Mouse (Mus musculus) gastrocnemius, postnatal 36 days (tissue): ENCODE measurements around the gene Lclat1. TPM values are rescaled to one million over a fixed set of nuclear protein-coding genes. Genes with fewer than 3 reads are reported as not detected.
A peak's percentile ranks its signal among the peaks of the same experiment; 100 is the strongest.
"Not testable (repeated sequence)": the region's sequence is repeated elsewhere in the genome, so short reads cannot be mapped to it uniquely, and the experiment has no call there.

Source experiments
- DNase-seq, 2 experiments: peaks; one replicate each; pipeline ENCODE4 v3.0.0; 2022
- intact Hi-C: fragments of 180-260 bp; cut with DNase I; formaldehyde crosslinking; loops from one replicate; pipeline ENCODE4 v1.15.1; 2025
- total RNA-seq, 2 experiments: library from RNA; stranded (reverse); gene quantifications; 2 replicates each; pipeline ENCODE4 v1.2.3; 2021

Lclat1 gene
- total RNA-seq, 2 experiments from 2014 or later, result 15.9 to 17.0 TPM

DNA sequence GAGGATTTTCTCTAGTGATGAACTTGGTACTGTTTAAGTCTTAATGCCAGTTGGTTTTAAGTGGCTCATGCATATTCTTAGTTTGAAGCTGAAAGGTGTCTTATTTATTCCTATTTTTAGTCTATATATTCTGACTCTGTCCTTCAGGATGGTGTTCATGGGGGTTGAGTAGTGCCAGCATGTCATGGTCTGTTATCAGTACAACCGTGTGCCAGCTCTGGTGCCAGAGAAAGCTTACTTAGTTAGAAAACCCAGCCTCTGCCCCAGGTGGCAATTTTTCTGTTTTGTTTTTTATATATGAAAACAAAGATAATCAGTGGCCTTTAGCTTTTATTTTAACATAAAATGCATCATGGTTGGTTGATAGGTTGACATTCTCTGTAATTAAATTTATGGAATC lies 126.2 kb downstream of the Lclat1 start:
- intact Hi-C loops, result no loop called here

DNA sequence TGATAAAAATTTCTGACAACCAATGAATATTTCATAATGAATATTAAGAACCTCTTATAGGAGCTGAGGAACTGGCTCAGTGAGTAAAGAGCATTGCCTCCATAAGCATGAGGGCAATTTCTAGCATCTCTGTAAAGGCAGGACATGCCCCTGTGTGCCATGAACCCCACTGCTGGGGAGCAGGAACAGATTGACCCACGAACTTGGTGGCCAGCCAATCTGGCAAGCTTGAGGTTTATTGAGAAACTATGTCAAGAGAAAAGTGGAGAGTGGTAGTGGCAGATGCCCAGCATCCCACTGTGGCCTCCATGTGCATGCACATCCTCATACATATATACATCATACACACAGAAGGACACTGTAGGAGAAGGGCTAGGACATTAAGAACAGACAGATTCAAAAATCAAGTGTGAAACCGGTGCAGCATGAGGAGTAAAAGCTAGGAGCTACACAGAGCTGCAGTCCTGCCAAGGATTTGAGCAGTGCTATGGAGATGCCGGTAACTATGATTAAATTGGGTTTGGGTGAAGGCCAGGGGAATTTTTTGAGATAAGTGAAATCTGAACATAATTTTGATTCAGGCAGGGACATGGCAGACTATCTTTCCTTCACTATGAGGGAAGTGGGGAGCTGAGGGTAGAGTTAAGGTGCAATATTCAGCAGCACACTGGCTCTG lies 129.5 kb downstream of the Lclat1 start:
- intact Hi-C loops, result no loop called here
- DNase-seq, result no peak

More for the DNA sequence above, 126.2 kb downstream of the Lclat1 start:
- no peak for DNase-seq

GRCm38 (mm10) chr17:73238501-73238900 lies 130.7 kb downstream of the Lclat1 start:
- intact Hi-C loops, result no loop called here

DNA sequence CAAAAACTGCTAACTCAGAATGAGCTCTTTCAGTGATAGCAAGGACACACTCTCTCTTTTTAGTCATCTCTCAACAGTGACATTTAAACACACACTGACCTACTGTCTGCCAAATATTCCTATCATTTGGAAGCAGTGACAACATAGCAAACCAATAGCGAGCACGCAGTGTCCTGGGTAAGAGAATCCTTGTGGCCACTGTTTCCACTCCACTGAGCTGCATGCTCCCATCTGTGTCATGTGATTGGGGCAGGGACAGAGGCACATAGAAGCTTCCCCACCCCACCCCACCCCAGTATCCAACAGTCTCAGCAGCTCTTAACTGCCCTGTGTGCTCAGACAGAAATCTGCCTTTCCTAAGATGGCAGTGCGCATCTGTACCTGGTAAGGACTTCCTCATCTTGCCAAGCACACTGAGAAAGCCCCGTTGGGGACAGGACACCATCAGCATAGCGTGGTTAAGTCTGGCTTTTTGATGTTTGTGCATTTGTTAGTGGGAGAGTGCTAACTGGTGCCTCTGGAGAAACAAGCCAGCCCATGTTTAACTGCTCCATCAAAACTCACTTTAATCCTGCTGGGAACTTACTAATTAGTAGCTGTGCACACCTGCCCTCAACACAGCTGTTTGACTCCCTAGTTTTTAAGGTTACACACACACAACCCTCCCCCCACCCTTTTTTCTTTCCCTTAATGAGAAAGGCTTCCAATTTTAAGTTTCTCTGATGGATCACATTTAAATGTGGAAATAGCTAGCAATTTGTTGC lies 133.5 kb downstream of the Lclat1 start:
- intact Hi-C loops, result no loop called here
- DNase-seq, result no peak

More at GRCm38 (mm10) chr17:73238501-73238900, 130.7 kb downstream of the Lclat1 start:
- DNase-seq, result no peak

DNA sequence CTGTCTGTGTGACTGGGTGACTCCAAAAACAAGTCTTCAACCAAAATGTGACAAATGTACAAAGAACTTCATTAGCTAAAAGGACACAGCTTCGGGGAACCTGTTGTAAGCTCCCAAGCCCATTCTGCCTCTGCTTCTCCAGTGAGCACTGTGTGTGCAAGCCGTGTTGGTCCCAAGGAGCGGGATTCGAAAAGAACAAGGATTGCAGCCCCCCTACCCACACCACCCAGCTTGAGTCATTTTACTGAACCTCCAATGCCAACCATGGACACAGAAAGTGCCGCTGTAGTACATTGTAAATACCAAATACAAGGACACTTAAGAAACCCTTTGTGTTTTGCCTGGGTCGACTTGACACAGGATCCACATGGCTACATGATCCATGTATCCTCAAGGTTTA lies 135.9 kb downstream of the Lclat1 start:
- intact Hi-C loops, result no loop called here
- DNase-seq, result no peak

GRCm38 (mm10) chr17:73244596-73244995 lies 136.8 kb downstream of the Lclat1 start:
- no peak for DNase-seq
- intact Hi-C loops, result no loop called here

GRCm38 (mm10) chr17:73245089-73245684 lies 137.4 kb downstream of the Lclat1 start:
- intact Hi-C loops, result no loop called here
- DNase-seq, result no peak

- intact Hi-C loops, result no loop called here
These were observed 138.3 kb downstream of the Lclat1 start for GRCm38 (mm10) chr17:73246036-73246435.

DNA sequence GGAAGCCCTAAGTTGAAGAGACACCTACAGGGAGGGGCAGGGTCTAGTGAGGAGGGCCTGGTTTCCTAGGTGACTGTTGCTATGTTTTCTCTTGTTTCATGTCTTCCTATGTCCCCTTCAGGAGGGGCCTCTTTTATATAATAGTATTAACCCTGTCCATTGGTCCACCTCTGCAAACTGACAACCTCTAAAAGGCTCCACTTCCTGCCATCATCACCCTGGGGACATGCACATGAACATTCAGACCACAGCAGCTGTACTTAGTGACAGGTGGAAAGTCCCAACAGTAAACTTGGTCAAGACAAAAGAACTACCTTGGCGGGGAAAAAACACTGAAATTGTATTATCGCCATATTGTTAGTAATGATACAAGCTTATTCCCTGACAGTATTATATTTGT lies 139.1 kb downstream of the Lclat1 start:
- intact Hi-C loops, result no loop called here
- DNase-seq, result no peak

More at GRCm38 (mm10) chr17:73246036-73246435, 138.3 kb downstream of the Lclat1 start:
- no peak for DNase-seq

GRCm38 (mm10) chr17:73247758-73248157 lies 140.0 kb downstream of the Lclat1 start:
- intact Hi-C loops, result no loop called here
- no peak for DNase-seq

DNA sequence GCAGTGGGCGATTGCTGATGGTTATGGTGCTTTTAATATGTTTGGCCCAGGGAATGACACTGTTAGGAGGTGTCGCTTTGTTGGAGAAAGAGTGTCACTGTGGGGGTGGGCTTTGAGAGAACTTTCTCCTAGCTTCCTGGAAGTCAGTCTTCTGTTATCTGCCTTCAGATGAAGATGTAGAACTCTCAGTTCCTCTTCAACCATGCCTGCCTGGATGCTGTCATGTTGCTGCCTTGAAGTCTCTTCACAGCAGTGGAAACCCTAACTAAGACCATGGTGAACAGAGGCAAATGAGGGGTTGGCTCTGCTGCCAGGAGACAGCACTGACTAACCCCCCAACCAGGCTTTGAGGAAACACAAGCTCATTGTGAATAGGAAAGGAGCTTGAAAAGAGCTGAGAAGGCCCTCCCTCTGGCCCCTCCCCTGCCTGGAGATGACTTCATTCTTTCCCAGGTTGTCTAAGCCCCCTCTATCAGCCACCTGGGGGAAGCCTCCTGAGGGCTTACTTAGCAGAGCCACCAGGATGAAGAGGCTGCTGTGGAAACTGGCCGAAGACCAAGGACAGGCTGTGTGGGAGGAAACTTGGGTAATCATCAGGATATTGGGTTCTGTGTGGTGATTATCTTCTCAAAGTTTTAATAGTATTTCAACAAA lies 142.8 kb downstream of the Lclat1 start:
- peak in 1 of 2 experiments; percentile 8 for DNase-seq
- intact Hi-C loops, result no loop called here

- no peak for DNase-seq
- intact Hi-C loops, result no loop called here
These were observed 143.3 kb downstream of the Lclat1 start for GRCm38 (mm10) chr17:73251142-73251502.

- no peak for DNase-seq
- intact Hi-C loops, result no loop called here
These were observed 144.2 kb downstream of the Lclat1 start for GRCm38 (mm10) chr17:73251812-73252608.

DNA sequence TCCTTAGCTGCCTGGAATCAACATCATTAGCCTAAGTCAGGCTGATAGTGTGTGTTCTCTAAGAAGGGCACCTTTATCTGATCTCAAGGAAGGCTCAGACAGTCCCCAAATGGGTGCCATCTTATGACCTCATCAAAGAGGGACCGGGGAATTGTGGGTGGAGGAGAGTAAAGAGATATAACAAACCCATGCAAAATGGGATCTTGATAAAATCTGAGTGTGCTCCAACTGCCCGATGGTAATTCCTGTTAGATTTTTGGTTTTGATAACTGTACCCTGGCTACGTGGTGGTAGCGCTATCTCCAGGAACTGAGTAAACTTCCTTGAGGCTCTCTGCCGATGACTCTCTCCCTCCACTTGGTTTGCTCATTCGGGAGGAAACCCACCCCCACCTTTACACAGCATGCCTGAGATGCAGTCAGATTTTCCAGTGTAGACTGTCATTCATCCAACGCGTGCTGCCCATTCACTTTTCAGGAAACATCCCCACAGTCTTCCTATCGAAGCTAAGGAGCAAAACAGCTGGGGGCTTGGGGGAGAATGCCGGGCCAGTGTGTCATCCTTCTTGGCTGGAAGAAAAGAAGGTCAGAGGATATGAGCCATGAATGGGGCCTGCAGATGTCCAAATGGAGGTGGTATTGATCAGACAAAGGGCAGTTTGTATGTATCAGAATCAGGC lies 145.6 kb downstream of the Lclat1 start:
- intact Hi-C loops, result no loop called here
- DNase-seq, result no peak

DNA sequence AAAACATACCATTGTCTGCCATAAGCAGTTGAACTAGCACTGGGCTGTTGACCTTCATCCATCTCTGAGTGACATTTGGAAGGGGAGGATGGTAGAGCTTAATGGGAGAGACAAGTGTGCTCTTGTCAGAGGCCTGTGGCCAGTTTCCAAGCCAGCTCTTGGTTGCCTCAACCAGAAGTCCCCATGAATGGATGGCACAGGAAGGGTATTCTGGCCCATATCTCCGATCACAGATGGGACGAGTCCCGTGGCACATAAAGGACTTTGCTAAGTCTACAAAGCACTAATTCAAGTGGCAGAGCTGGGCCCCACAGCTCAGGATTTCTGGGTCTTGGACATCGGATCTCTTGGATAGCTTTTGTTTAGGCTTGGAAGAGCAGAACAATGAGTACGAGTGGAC lies 148.0 kb downstream of the Lclat1 start:
- intact Hi-C loops, result no loop called here
- no peak for DNase-seq

DNA sequence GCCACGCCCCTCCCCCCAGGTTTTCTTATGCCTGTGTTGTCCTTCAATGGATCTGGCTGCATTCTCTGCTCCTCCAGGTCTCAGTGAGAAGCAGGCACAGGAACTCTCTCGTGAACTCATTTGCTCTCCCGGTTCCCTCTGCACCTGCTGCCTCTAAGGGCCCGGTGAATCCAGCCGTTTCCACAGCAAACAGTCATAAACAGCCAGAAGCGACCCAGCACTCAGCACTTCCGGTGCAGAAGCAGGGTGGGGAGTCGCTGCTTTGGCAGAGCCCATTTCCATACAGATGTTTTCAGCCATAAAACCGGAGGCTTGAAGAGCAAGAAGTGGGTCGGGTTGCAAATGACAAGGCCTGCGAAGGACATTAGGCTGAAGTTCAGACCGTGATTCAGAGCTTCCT lies 150.8 kb downstream of the Lclat1 start:
- intact Hi-C loops, result no loop called here
- no peak for DNase-seq

GRCm38 (mm10) chr17:73259258-73259657 lies 151.5 kb downstream of the Lclat1 start:
- intact Hi-C loops, DNase-seq: not testable (repeated sequence)

GRCm38 (mm10) chr17:73262558-73262957 lies 154.8 kb downstream of the Lclat1 start:
- intact Hi-C loops, result no loop called here
- DNase-seq, result no peak

DNA sequence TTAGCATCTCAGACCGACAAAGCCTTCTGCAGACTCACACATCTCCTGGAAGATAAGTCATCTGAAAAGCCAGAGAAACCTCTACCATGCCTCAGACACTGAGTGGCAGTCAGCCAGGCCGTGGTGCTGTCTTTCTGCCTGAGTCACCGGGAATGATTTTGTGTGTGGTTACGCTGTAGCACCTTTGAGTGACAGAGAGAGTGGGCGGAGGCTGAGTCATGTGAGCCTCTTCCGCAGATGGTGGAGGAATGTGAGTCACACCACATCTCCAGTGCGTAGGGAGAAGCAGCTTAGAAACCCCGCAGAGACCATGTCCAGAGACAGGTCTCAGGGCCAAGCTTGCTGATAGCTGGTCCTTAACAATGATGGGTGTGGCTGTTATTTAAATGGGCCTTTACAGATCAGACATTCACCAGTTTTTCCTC lies 155.3 kb downstream of the Lclat1 start:
- intact Hi-C loops, result no loop called here
- DNase-seq, result no peak
